Mouse (Mus musculus) gastrocnemius, adult 8-10 months (tissue): ENCODE results near the gene Notum. TPM values are rescaled to one million over a fixed set of nuclear protein-coding genes. Genes with fewer than 3 reads are reported as not detected.
A peak's percentile ranks its signal among the peaks of the same experiment; 100 is the strongest.

Source experiments
- DNase-seq, 2 experiments: peaks; one replicate each; pipeline ENCODE4 v3.0.0; 2022; ENCODE audit warnings: low spot score in 2 of 2
- total RNA-seq, 4 experiments: library from RNA; stranded (reverse); gene quantifications; 2 replicates each; pipeline ENCODE4 v1.2.4; 2022

Notum gene
- total RNA-seq, 4 experiments from 2014 or later, result 0.22 TPM; not detected in 3

DNA sequence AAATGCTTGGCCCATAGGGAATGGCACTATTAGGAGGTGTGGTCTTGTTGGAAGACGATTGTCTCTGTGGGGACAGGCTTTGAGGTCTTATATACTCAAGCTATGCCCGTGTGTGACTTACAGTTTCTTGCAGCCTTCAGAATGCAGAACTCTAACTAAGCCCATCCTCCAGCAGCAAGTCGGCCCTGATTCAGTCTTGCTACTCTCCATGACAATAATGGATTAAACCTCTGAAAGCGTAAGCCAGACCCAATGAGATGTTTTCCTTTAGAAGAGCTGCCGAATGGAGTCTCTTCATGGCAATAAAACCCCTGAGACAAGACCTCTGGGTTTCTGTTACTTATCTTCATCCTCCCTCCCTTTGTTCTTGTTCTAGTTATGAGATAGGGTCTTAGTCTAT lies 26.2 kb downstream of the Notum start:
- DNase-seq, result no peak

- peak; percentile 87 to 94 for DNase-seq
These were observed 27.2 kb downstream of the Notum start, which contains the start of gene Mafg for GRCm38 (mm10) chr11:120633520-120634343. TSS of gene Mafg (minus strand) at chr11:120633600.

- DNase-seq, result peak; percentile 67 to 78
These were observed 28.1 kb downstream of the Notum start for GRCm38 (mm10) chr11:120632559-120633519.

- DNase-seq, result no peak
These were observed 29.1 kb downstream of the Notum start for GRCm38 (mm10) chr11:120631726-120632448.

DNA sequence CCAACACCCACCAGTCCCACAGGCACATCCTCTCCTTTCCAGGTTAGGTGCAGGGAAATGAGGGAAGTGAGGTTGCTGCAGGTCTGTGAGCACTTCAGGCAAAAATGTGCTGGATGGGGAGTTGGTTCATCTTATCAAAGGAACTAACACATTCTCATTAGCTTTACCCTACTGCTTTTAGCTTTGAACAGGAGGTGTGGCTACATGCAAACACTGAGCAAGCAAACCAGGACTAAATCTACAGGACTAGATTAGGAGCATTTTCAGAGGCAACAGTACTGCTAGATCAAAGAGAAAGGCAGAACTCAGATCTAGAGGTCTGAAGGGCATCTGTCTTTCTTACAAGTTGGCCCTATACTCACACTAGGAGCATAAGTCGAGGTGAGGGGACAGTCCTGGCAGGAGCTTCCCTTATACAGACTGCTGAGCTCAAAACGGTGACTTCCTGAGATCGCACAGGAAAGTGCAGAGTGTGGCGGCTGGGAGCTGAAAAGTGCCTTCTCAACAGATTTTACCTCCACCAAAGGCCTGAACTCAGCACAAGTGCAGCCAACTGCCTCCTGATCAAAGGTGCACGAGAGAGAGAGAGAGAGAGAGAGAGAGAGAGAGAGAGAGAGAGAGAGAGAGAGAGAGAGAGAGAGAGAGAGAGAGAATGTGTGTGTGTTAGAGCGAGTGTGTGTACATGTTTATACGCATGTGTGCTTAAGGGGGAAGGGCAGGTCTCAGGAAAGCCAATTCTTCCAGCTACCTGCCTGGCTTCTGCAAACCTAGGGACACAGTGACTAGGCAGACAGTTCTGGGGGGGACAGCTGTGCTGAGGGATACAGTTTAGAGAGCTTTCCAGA lies 29.9 kb downstream of the Notum start:
- DNase-seq, result no peak

DNA sequence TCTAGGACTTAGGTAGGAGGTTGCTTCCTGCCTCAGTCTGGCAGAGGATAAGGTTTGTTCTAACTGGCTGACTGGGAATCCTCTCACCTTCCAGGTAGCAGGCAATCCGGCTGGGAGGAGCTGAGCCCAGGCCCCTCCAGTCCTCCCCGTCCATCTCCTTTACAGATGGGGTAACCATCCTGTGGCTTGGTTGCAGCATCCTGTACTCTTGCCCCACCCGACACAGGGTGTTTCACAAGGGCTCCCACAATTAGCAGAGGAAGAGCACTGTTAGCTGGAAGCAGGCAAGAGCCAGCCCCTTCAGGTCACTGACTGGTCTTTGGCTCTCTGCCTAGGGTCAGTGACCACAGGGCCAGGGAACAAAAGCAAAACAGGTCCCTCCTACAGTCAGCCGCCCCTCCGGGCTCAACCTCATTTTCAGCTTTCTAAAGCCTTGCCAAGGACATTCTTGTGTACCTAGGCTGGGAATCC lies 30.5 kb downstream of the Notum start:
- no peak for DNase-seq

- peak; percentile 57 to 71 for DNase-seq
These were observed 31.1 kb downstream of the Notum start for GRCm38 (mm10) chr11:120629911-120630310.

- DNase-seq, result peak in 1 of 2 experiments; percentile 54
These were observed 31.6 kb downstream of the Notum start for GRCm38 (mm10) chr11:120629341-120629730.

GRCm38 (mm10) chr11:120628601-120629340 lies 32.2 kb downstream of the Notum start:
- no peak for DNase-seq

GRCm38 (mm10) chr11:120627468-120628300 lies 33.3 kb downstream of the Notum start:
- no peak for DNase-seq

DNA sequence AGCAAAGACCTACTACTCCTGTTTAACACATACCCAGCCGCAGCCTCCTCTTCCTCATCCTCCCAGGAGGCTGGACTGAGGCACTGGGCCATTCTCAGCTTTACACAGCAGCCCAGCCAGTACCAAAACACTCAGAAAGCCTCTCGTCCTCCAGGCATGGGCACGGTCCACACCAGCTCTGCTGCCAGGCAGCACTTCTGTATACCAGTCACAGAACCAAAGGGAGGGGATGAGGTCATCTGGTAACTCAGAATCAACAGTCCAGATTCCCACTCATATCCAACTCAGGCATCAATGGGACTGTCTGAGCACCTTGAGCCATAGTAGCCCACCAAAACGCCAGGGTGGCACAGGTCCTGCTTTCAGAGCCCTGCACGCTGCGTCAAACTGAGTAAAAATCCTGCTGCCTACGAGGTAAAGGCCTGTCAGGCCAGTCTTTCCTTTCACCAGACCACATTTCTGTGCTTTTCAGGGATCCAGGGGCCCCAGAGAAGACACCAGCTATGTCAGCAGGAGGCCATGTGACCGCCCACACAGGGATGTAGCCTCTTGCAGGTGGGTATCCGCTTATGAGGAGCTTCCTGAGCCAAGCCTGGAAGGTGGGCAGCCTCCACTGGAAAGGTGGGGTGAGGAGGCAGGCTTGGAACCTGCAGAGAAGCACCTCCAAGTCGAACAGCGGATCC lies 34.0 kb downstream of the Notum start:
- no peak for DNase-seq

- no peak for DNase-seq
These were observed 35.7 kb downstream of the Notum start, which contains the start of gene Sirt7 for GRCm38 (mm10) chr11:120625152-120625775. TSS of gene Sirt7 (minus strand) at chr11:120625240.

GRCm38 (mm10) chr11:120624680-120625111 lies 36.3 kb downstream of the Notum start:
- DNase-seq, result peak; percentile 66 to 81

- DNase-seq, result peak in 1 of 2 experiments; percentile 46
These were observed 36.9 kb downstream of the Notum start for GRCm38 (mm10) chr11:120623961-120624679.

DNA sequence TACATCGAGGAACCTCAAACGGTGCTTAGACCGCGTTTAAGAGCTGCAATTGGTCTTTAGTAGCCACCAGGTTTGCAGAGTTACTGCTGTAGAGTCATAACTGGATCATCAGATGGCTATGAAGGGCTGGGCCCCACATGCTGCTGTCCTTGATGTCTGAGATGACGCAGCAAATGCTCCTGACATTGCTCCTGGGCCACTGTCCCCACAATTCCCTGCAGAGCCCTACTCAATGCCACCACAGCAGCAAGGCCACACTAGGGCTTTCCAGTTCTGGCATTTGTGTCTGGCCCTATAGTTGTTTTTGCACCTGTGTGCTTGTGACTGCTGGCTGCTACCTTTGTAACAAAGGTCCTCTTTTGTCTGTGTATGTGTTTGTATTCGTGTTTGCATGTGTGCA lies 38.2 kb downstream of the Notum start:
- DNase-seq, result no peak

- no peak for DNase-seq
These were observed 40.8 kb downstream of the Notum start for GRCm38 (mm10) chr11:120620195-120620594.
